Mouse (Mus musculus) kidney, postnatal 10 days (tissue): ENCODE results near the gene Lrsam1.
"Not testable (repeated sequence)": the region's sequence is repeated elsewhere in the genome, so short reads cannot be mapped to it uniquely, and the experiment has no call there.

Experiments used
- DNase-seq: peaks from one replicate; pipeline ENCODE4 v3.0.0; 2021; ENCODE audit warnings: mixed read lengths

Lrsam1 gene

DNA sequence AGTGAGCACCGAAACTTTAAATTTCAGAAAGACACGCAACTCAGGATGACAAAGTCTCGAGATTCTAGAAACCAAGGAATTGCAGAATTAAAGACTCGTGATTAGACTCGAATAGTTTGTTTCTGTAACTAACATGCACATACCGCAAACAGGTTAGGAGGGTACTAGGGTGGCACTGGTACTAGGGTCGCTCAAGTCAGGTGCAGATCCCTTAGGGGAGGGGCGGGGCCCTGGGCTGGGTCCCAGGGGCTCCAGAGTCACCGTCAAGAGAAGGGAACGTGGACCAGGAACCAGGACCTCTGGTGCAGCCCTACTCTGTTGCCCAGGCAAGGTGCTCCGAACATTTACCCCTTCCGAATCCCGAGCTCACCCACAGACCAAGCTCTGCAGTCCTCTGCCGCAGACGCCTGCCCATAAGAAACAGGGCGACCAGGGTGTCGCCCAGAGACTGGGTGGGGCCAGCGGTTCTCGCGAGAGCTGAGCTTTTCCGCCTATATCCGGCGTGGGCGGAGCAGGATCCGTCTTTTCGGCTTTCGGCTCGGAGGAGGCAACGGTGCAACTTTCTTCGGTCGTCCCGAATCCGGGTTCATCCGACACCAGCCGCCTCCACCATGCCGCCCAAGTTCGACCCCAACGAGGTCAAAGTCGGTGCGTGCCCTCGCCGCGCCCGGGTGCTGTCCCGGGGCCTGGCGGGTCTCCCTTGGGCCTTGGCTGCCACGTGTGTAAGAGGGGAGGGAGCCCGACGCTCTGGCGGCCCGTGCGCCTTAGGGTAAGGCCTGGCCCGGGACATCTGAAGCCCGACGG, at the start of gene Lrsam1, which contains the start of gene Rpl12:
Lrsam1 (minus strand) TSS at position 423 of the 804 bp plus-strand sequence.
Rpl12 (plus strand) TSS at position 368 of the 804 bp plus-strand sequence.
- DNase-seq = peak; percentile 98

DNA sequence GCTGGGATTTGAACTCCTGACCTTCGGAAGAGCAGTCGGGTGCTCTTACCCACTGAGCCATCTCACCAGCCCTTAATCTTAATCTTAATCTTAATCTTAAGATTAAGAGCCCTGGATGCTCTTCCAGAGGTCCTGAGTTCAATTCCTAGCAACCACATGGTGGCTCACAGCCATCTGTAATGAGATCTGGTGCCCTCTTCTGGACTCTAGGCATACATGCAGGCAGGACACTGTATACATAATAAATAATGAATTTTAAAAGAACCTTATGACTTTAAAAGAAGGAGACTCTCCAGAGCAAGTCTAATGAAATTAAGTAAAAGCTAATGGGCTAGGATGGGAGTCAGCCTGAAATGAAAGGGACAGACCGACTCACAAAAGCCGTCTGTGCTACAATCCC, 47.6 kb upstream of the Lrsam1 start:
- not testable (repeated sequence) for DNase-seq

DNA sequence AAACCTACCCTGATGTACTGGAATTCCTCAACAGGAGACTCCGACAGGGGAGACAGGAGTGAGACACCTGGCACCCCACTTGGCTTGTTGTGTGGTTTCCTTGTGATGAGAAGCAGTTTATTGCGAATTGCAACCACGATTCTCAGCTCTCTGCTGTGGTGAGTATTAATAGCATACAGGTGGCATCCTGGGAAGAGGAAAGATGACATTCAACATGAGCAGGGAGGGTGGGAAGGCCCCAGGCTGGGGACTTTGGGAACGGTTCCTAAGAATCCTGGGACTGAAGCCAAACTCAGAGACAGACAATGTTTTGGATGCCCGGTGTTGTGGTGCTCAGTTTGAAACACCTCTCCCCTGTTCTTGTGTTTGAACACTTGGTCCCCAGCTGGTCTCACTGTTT, 43.6 kb upstream of the Lrsam1 start:
- no peak for DNase-seq

DNA sequence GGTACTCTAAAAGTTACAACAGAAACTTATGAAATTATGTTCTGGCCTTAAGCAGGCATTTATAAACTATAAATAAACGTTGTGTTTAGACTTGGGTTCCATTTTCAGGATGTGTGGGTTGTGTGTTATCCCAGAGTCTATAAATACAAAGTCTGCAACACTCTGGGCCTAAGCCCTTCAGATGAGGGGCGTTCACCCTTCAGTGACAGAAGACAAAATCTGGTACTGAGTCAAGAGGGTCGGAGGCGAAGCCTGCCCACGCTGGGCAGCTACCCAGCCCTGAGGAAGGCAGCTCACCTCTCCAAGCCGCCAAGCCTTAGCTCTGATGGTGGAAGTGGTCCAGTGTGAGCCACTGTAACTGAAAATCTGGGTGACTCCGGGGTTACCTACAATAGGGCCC, 40.7 kb upstream of the Lrsam1 start:
- DNase-seq = no peak

DNA sequence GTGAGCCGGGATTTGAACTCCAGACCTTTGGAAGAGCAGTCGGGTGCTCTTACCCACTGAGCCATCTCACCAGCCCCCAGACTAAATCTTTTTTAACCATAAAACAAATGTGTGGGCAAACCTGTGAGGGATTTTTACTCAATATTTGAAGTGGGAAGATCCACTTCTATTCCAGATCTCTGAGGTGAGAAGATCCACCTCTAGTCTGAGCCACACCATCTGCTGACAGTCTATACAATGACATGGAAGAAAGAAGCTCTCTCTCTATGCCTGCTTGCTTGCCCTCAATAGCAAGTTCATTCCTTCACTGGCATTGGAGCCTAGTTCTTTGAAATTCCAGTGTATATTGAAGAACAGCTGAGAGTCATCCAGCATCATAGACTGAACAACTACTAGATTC, 38.3 kb upstream of the Lrsam1 start:
- DNase-seq = no peak

DNA sequence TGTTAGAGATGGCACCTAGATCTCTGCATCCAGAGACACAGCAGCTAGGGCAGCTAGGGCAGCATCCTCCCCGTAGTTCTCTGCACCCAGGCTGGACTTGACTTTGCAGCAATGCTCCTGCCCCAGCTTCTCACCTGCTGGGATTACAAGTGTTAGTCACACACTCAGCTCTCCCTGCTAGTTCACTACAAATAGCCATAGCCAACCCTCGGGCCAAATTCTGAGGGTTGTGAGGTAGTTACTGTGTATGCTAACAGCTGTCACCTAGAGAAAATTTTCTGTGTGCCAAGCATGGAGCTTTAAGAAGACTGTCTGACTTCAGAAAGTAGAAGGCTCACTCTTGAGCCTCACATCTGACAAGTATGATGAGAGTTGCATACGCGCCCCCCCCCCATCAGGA, 36.4 kb upstream of the Lrsam1 start:
- no peak for DNase-seq

DNA sequence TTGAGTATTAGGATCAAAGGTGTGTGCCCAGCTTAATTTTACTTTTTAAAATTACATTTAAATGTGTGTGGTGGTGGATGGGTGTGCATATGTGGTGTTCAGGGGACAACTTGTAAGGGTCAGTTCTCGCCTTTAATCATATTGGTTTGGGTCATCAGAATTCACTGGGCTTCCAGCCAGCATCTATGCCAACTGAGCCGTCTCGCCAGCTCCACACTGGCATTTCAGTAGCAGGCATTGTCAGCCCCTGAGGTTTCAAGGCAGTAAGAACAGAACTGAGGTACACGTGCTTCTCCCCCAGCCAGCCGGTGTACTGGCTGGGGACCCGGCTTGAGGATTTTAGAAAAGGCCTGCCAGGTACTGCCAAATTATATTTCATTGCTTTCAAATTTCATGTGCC, 35.7 kb upstream of the Lrsam1 start:
- DNase-seq = no peak

DNA sequence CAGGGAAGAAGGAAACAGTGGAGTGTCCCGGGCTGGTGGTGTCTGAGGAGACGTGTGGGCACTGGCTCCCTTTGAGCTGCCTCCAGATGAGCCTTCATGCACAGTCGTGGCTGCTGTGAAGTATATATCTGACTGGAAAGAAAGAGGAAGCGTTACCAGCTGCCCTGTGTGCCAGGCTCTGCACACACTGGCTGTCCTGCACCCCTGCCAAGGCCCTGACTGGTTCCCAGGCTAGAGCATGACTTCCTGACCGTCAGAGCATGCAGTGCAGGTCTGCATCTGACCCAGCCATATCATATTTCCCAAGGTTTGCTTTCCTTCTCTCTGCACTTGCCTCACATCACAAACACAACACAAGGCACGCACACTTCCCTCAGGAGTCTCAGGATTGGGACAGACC, 30.7 kb upstream of the Lrsam1 start:
- no peak for DNase-seq

DNA sequence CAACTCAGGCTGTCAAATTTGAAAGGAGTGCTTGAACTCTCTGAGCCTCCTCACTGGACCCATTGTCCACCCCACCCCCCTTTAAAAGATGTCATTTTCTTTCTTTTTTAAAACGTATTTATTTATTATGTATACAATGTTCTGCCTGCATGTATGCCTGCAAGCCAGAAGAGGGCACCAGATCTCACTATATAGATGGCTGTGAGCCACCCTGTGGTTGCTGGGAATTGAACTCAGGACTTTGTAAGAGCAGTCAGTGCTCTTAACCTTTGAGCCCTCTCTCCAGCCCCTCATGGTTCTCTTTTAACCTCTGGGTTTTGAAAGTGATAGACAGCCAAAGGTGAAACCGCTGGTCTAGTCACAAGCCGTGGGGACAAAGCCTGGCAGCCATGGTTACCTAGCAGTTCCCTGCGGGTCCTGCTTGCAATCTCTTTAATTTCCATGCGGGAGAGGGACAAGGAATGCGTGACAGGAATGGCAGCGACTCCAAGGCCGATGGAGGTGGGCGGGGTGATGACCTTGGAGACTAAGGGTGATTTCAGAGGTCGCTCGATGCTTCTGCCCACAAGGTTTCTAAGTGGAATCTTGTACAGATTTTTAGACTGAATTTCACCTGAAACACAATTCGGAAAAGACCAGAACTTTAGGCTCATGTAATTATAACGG, 28.9 kb upstream of the Lrsam1 start:
- DNase-seq = no peak

DNA sequence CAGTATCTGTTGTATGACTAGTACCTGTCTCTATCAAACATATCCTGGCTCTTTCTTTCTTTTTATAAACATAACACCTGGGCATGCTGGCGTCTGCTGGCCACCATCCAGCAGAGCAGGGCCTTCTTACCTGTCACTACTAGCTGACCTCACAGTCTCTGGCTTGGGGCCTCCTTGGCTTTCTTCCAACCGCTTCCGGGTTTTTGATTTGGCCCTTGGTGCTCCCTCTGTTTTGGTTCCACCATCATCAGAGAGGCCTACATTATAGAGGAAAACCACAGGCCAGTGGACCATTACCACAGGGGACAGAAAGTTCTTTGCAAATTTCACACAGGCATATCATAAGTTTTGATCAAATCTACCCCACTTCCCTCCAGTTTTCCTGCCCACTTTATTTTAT, 28.0 kb upstream of the Lrsam1 start:
- DNase-seq = no peak

DNA sequence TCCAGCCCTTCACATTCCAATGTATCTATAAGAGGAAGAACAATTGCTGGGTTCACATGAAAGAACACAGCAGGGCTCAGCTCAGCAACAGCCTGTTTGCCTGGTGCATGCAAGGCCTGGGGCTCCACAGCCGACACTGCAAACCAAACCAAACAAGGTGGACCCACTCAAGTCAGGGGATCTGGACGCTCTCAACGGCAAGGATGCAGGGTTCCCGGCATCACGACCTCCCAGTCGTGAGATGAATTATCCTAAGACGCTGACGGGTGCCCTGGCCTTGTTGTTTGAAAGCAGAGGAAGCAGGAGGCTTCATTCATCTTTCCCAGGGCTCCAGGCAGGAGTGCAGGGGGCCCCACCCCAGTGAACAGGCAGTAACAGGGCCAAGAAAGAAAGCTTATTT, 24.4 kb upstream of the Lrsam1 start:
- DNase-seq = no peak

DNA sequence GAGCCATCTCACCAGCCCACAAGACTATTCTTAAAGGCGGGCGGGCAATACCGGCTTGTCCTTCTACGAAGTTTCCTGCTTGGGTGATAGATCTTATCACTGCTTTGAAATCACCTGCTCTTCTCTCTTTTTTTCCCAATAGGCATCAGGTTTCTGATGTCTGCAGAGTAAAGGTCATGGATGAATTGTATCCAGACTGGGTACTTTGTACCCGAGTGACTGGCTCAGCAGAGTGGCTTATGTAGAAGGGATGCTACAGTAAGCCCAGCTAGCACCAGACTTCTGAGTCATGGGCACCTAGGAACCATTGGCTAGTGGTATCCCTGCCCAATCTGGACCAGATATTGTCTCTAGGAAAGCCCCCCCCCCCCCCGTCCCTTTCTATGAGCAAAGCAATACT, 22.2 kb upstream of the Lrsam1 start:
- DNase-seq = no peak

DNA sequence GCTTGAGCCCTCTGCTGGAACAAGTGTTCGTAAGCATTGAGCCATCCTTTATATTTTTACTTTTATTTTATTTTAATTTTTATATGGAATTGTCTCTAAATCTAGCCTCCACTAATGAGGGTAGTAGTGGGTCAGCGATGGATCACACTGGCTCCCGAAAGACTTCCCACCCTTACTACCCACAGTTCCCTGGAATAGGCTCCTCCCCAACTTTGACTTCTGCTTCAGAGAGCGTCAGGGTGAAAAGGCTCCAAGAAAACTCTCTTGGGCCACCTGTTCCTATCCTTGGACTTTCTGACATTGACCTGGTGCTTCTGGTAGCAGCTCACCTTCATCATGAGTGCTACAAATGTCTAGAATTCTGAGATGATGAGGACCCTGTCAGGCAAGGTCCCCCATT, 21.3 kb upstream of the Lrsam1 start:
- DNase-seq = no peak

DNA sequence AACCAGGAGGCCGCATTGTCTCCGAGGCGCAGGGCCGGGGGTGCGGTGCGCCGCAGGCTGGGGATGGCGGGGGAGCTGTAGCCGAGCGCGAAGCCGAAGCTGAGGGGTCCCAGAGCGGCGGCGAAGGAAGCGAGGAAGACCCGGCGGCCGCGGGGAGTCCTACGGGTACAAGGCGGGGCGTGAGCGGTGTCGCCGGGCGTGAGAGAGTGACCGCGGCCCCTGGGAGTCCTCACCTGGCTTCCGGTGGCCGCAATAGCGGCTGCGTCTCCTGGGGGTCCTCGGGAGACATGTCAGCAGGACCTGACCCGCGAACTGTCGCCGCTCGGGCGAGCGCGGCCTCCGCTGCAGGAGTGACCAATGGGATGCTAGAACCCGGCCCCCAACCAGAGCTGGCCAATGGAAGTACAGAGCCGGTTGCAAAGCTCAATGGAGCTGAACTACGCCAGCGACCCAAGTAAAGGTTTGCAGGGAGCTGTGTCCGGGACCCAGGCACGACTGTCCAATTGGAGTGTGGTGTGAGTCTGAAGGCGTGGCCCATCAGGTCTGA, 20.4 kb upstream of the Lrsam1 start, which contains the start of gene Slc2a8:
Slc2a8 (minus strand) TSS at position 359 of the 547 bp plus-strand sequence.
- DNase-seq = peak; percentile 93

DNA sequence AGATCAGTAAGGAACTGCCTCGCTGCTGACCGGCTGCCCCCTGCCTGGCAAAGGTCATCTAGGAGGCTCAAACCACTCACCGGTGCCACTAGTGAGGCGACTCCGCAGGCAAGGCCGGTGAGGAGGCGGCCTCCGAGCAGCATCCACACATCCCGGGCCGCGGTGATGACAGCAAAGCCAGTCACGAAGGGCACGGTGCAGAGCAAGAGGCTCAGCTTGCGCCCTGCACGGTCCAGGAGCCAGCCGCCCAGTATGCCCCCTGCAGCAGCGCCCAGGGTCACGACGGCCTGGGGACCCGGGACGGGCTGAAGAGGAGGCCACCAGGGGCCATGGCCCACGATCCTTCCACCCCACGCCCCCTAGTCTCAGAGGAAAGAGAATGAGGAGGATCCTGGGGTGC, 19.9 kb upstream of the Lrsam1 start:
- peak; percentile 50 for DNase-seq

DNA sequence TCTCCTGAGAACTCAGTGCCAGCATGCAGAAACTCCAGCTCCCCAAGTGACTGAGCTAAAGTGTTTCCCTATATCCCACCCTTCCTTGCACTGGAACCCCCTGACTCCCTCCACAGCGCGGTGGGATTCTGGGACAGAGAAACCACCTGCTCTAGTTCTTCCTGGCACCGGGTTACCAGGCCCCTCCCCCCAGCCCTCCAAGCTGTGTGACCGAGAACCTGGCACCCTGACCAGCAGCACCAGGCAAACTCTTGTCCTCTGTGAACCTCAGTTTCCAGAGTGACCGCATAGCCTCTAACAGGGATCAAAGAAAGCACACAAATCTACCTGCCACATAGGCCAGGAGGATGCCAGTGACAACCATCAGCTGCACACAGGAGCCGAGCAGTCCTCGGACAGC, 18.3 kb upstream of the Lrsam1 start:
- no peak for DNase-seq

DNA sequence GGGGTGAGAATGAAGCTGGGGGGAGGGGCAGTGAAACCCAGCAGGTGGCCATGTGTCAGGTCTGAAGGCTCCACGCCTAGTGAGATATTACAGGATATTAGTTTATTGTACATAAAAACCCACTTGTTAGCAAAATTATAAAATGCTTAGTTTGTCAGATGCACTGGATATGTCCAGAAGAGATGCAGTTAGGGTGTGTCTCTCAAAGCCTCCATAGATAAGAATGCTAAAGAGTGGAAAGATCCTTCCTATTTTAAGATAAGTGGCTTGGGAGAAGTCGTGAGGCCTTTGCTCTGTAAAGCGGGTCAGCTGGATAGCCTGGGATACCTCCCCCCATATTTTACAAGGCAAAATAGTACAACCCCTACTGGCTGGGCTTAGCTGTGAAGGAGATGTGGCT, 17.3 kb upstream of the Lrsam1 start:
- no peak for DNase-seq

DNA sequence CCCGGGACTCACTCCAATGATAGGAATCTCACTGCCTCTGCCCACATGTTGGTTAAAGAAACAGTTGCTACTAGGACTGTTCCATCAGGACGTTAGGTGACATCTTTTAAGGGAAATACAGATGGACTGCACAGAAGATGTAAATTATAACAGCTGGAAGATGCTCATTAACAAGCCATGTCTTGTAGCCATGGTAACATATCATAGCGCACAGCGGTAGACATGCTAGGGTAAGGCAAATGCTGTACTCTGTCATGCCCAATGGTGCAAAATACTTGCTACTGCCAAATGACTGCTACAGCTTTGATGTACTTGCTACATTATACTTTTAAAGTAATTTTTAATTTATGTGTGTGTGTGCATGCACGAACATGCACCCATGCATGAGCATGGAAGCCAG, 15.7 kb upstream of the Lrsam1 start:
- DNase-seq = no peak

DNA sequence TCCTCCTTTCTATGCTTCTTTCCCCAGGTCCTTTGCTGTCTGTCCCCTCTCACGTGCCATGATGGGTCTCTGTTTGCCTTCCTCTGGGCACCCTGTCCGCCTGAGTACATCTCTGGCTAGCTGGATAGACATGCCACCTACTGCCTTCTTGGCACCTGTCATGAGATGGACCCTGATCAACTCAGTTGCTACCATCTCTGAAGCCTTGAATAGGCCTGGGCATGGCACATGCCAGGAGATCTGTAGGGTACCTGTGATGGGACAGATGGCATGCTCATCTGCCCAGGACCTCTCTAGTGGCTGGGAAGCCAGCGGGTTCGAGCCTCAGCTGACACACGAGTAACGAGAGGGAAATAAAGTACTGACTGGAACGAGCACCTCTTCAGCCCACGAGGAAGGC, 12.8 kb upstream of the Lrsam1 start:
- DNase-seq = no peak

DNA sequence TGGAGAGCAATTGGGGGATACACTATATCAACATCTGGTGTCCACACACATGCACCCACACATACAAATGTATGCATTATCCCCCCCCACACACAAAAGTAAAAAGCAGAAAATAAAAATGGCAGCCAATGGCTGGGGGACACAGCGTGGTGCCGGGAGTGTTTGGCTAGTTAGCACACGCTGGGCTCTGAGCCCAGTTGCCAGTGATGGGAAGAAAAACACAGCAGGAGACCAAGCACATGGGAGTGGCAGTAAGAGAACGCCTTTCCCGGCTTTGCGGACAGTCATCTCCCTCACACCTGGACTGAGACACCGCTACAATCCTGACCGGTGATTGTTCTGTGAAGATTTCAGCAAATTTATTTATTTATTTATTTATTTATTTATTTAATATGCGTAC, 9.8 kb upstream of the Lrsam1 start:
- no peak for DNase-seq

DNA sequence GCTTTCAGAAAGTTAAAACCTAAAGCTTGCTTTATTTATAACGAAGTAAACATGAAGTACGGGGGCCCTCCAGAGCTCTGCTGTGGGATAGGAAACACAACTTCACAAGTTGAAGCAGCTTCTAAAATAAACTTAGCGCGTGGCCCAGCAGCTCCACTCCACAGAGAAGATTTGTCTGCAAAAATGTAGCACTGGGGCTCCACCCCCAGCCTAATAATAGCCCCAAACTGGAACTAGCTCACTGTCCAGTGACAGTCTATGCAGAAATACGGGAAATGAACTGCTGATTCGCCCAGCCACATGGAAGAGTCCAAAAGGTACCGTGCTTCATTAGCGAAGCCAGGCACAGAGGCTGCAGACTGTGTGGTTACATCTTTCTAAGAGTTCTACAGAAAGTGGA, 7.9 kb upstream of the Lrsam1 start:
- no peak for DNase-seq

DNA sequence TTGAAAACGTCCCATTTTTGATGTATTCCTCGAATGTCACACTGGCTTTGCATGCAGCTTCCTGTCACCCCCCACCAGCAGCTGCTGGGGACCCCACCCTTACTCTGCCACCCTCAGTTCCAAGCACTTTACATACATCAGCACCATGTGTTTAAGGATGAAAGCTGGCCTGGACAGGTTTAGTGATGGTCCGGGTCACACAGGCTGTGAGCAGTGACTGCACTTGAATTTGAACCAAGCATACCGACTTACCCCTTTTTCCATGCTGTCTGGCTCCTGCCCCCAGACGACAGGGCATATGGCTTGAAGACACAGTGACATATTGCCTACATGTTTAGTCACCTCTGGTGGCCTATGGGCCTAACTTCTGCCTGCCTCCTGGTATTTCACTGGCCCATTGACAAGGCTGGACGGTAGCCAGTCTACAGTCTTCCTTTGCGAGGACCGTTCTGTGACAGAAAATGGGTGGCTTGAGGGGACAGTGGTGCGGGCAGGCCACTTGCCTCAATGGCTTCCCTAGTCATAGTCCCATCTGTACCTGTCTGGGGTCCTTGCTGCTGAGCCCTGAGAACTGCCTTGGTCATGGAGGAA, 6.7 kb upstream of the Lrsam1 start:
- no peak for DNase-seq

DNA sequence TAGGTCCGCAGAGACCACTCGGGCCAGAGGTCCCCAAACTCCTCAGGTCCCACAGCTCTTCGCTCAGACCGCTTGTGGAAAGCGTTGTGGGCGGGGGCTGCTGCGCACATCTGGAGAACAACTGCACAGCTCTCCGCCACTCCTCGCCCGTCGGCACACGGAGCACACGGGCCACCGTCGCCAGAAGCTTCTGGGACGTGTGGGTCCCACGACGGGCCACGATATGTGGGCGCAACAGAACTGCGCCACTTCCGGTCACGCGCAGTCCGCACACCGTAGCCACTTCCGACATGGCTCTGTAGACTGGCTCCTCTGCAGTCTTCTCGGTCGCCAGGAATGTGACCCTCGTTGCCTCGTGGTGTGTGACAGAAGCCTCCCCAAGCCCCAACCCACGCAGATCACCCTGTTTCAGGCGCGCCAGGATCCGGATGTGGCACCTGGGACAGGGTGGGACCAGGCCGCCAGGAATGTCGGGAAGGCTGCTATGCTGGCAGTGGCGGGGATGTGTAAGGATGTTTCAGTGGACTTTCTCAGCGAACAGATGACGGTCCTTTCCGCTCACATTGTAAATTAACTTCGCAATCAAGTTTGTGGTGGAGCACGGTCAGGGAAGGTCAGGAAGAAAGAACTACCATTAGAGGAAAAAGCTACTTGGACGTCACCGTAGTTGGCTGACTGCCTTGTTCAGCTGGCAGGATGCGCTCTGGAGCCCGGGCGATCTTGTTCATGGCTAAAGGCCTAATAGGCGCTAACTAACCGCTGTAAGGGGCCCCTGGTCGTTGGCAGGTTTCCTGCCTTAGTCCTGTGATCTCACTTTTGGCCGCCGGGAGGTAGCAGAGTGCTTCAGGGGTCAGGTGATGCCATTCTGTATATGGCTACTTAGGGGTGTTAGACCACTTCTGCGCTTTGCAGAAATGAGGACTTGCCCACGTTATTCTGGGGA, 5.5 kb upstream of the Lrsam1 start:
- DNase-seq = peak; percentile 92
